Mouse (Mus musculus) stomach, postnatal 0 days (tissue): Measurements from ENCODE around the gene Kcnj10. TPM values are rescaled to one million over a fixed set of nuclear protein-coding genes. Genes with fewer than 3 reads are reported as not detected.

Experiments used
- ATAC-seq: fragments of 200-750 bp; cut with Nextera tagmentation; 2 replicates; pipeline ENCODE4 v1.8.0; 2017; ENCODE audit not compliant: low FRiP score, low TSS enrichment
- DNase-seq: peaks from one replicate; pipeline ENCODE4 v3.0.0-alpha.2; 2016; ENCODE audit warnings: low spot score
- H3K27ac ChIP-seq: fragments of 300-500 bp; sonication (generic); replicated peaks from 2 replicates; pipeline ENCODE4 v1.5.1; 2014; ENCODE audit warnings: mild to moderate bottlenecking, control low read depth
- H3K27me3 ChIP-seq: fragments of 300-500 bp; sonication (generic); 2 replicates; pipeline ENCODE4 v1.6.1; 2014; ENCODE audit warnings: low read length; ENCODE audit not compliant: control insufficient read depth, insufficient read depth
- H3K36me3 ChIP-seq: fragments of 300-500 bp; sonication (generic); 2 replicates; pipeline ENCODE4 v1.6.1; 2014; ENCODE audit warnings: low read length, mixed read lengths; ENCODE audit not compliant: control insufficient read depth, insufficient read depth
- H3K4me1 ChIP-seq: fragments of 300-500 bp; sonication (generic); replicated peaks from 2 replicates; pipeline ENCODE4 v1.6.1; 2014; ENCODE audit warnings: antibody characterized with exemption; ENCODE audit not compliant: control insufficient read depth, insufficient read depth
- H3K4me2 ChIP-seq: fragments of 300-500 bp; sonication (generic); replicated peaks from 2 replicates; pipeline ENCODE4 v1.6.1; 2014; ENCODE audit warnings: low read depth, mild to moderate bottlenecking, control low read depth, moderate library complexity
- H3K4me3 ChIP-seq: fragments of 300-500 bp; sonication (generic); 2 replicates; pipeline ENCODE4 v1.5.1; 2014; ENCODE audit warnings: low read depth, low read length, control low read depth
- H3K9ac ChIP-seq: fragments of 300-500 bp; sonication (generic); 2 replicates; pipeline ENCODE4 v1.6.1; 2014; ENCODE audit warnings: mild to moderate bottlenecking, low read length, control low read depth, mixed read lengths
- H3K9me3 ChIP-seq: fragments of 300-500 bp; sonication (generic); 2 replicates; pipeline ENCODE4 v1.6.1; 2016; ENCODE audit warnings: low read length; ENCODE audit not compliant: control insufficient read depth
- CTCF ChIP-seq: IDR thresholded peaks from 2 replicates; pipeline ENCODE4 v1.5.1; 2016; ENCODE audit warnings: antibody characterized with exemption, low read depth, mild to moderate bottlenecking, moderate library complexity
- EP300 ChIP-seq: optimal IDR thresholded peaks from 2 replicates; pipeline ENCODE3; 2016; ENCODE audit warnings: antibody characterized with exemption
- WGBS: fragments of 180-500 bp; shearing (Covaris S2); extraction: QIAGEN DNeasy Blood & Tissue Kit; methylation state at CpG from one replicate; pipeline ENCODE4 v1.1.7; 2014; 5-methylcytosine and 5-hydroxymethylcytosine counted together
- polyA plus RNA-seq: library from polyadenylated mRNA; unstranded; fragments of >200 nt; fragmentation: Nextera tagmentation; extraction: Ambion mirVana; gene quantifications from 2 replicates; pipeline ENCODE4 v1.2.1, GENCODE M21; 2015

The Kcnj10 gene
- polyA plus RNA-seq, 1 experiment from 2014 or later: 0.17 TPM

GRCm38 (mm10) chr1:172337411-172338185, 3.4 kb upstream of the Kcnj10 start:
- H3K9ac ChIP-seq: no peak overlapping the region
- no peaks in the 10 kb centered on the region; the same call in 1 of the 2 replicates for H3K27me3 ChIP-seq
- DNase-seq (no peak), ATAC-seq (no peak)
- H3K27ac ChIP-seq: no peak overlapping the region
- H3K9me3 ChIP-seq: no peaks in the 10 kb centered on the region
- H3K4me2 ChIP-seq: no peak overlapping the region
- H3K4me3 ChIP-seq: no peak overlapping the region
- H3K4me1 ChIP-seq: no peaks in the 10 kb centered on the region
- WGBS: 49% methylated on average over 2 of the region's 2 CpGs
- TF ChIP-seq CTCF (no peak), EP300 (no peak)
- H3K36me3 ChIP-seq: no peaks in the 10 kb centered on the region

- no peak for ATAC-seq
- Histone ChIP-seq H3K9ac (no peak overlapping the region), H3K27me3 (no peaks in the 10 kb centered on the region; the same call in 1 of the 2 replicates), H3K36me3 (no peaks in the 10 kb centered on the region), H3K27ac (no peak overlapping the region), H3K4me3 (peak overlapping the region; percentile 37), H3K4me1 (no peaks in the 10 kb centered on the region), H3K4me2 (peak overlapping the region; percentile 56), H3K9me3 (no peaks in the 10 kb centered on the region)
- 18% methylated on average over 8 of the region's 10 CpGs for WGBS
- DNase-seq: no peak
- TF ChIP-seq CTCF: no peak
- no peak for TF ChIP-seq EP300
These were observed 376 bp downstream of the Kcnj10 start for GRCm38 (mm10) chr1:172341386-172341785.

DNA sequence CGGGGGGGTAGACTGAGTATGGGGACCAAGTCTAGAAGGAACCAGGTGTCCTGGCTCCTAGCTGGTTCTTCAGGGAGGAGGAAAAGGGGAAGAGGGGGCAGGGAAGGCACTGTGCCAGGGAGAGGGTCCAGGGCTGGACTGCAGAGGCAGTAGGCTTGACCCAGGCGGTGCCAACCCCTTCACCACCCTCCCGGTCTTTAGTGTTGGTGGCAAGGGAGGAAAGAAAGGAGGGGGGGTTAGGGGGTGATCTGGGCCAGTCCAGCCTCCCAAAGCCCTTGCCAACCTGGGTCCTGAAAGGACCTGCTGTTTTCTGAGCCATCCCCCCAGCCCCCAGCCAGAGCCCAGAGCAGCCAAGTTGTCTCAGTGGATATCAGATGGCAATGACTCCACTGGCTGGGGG, 1.7 kb downstream of the Kcnj10 start:
- Histone ChIP-seq H3K4me1 (no peaks in the 10 kb centered on the region), H3K4me2 (no peak overlapping the region), H3K36me3 (no peaks in the 10 kb centered on the region), H3K27me3 (no peaks in the 10 kb centered on the region; the same call in 1 of the 2 replicates), H3K27ac (no peak overlapping the region), H3K9me3 (no peaks in the 10 kb centered on the region), H3K4me3 (no peak overlapping the region), H3K9ac (no peak overlapping the region)
- no peak for ATAC-seq
- TF ChIP-seq EP300 (no peak), CTCF (no peak)
- no peak for DNase-seq
- 76% methylated on average over 3 of the region's 3 CpGs for WGBS

GRCm38 (mm10) chr1:172343914-172344313, 2.9 kb downstream of the Kcnj10 start:
- no peak overlapping the region for H3K4me3 ChIP-seq
- ATAC-seq: no peak
- H3K4me1 ChIP-seq: no peaks in the 10 kb centered on the region
- no peaks in the 10 kb centered on the region; the same call in 1 of the 2 replicates for H3K27me3 ChIP-seq
- H3K9ac ChIP-seq: no peak overlapping the region
- H3K27ac ChIP-seq: no peak overlapping the region
- no peaks in the 10 kb centered on the region for H3K9me3 ChIP-seq
- WGBS: 46% methylated on average over 3 of the region's 3 CpGs
- TF ChIP-seq EP300 (no peak), CTCF (no peak)
- no peaks in the 10 kb centered on the region for H3K36me3 ChIP-seq
- no peak for DNase-seq
- no peak overlapping the region for H3K4me2 ChIP-seq

- no peak for TF ChIP-seq EP300
- TF ChIP-seq CTCF: no peak
- Histone ChIP-seq H3K27ac (no peak overlapping the region), H3K27me3 (no peaks in the 10 kb centered on the region), H3K36me3 (no peaks in the 10 kb centered on the region), H3K9me3 (no peaks in the 10 kb centered on the region), H3K4me2 (no peak overlapping the region), H3K9ac (no peak overlapping the region), H3K4me1 (no peaks in the 10 kb centered on the region; the same call in 1 of the 2 replicates), H3K4me3 (no peak overlapping the region)
- peak; percentile 27 for DNase-seq
- WGBS: 41% methylated on average over 7 of the region's 7 CpGs
- ATAC-seq: peak; percentile 68
These were observed 3.8 kb downstream of the Kcnj10 start for GRCm38 (mm10) chr1:172344820-172345219.

GRCm38 (mm10) chr1:172346707-172347106, 5.7 kb downstream of the Kcnj10 start:
- DNase-seq (no peak), ATAC-seq (no peak)
- H3K36me3 ChIP-seq: no peaks in the 10 kb centered on the region
- H3K9ac ChIP-seq: no peak overlapping the region
- no peaks in the 10 kb centered on the region for H3K9me3 ChIP-seq
- WGBS: 85% methylated on average over 10 of the region's 10 CpGs
- H3K27ac ChIP-seq: no peak overlapping the region
- H3K4me2 ChIP-seq: no peak overlapping the region
- no peak for TF ChIP-seq CTCF
- TF ChIP-seq EP300: no peak
- no peaks in the 10 kb centered on the region for H3K27me3 ChIP-seq
- H3K4me3 ChIP-seq: no peak overlapping the region
- H3K4me1 ChIP-seq: no peaks in the 10 kb centered on the region; the same call in 1 of the 2 replicates
